Mouse (Mus musculus) MEL-GATA-1-ER (cell line): ENCODE results near the gene Gm20388.

Experiments used
- DNase-seq: peaks from one replicate; pipeline ENCODE4 v3.0.0-alpha.2; 2012; ENCODE audit warnings: low read depth; ENCODE audit errors: extremely low read depth

Gm20388 gene

DNA sequence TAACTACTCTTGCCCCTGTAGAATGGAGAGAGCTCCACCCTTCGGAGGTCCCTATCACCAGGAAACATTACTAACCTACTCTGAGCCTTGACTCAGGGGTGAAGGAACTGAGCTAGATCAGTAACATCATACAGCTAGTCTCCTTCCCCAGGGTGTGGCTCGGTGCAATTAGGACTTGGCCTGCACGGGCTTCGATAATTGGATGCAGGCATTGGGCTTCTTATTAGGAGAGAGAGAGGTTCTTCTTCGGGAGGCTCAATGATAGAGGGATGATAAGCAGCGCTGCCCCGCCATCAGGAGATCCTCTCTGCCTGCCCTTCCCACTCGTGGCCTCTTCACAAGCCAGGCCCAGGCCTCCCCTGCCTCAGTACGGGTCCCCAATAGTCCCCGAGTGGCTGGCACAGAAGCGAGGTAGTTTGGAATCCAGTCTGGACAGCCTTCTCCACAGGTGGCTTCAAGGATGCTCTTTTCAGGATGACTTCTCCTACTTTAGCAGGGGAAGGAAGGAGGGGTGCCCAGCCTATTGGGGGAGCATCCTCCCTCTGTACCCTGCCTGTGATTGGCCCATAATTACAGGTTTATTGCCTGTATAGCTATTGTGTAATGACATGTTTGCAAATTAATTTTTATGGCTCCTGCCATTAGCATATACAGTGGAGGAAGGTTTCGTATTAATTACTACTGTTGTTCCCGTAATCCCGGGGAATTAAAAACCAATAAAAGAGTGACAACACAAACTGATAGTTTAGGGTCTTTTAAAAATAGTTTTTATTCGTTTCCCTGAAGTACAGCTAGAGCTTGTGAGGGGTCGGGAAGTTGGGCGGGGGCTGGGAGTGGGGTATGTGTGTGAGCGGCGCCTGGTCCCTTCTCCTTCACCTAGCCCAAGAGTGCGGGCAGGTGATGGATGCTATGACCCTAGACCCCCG is 575.2 kb downstream of the Gm20388 start:
- DNase-seq = peak; percentile 95

DNA sequence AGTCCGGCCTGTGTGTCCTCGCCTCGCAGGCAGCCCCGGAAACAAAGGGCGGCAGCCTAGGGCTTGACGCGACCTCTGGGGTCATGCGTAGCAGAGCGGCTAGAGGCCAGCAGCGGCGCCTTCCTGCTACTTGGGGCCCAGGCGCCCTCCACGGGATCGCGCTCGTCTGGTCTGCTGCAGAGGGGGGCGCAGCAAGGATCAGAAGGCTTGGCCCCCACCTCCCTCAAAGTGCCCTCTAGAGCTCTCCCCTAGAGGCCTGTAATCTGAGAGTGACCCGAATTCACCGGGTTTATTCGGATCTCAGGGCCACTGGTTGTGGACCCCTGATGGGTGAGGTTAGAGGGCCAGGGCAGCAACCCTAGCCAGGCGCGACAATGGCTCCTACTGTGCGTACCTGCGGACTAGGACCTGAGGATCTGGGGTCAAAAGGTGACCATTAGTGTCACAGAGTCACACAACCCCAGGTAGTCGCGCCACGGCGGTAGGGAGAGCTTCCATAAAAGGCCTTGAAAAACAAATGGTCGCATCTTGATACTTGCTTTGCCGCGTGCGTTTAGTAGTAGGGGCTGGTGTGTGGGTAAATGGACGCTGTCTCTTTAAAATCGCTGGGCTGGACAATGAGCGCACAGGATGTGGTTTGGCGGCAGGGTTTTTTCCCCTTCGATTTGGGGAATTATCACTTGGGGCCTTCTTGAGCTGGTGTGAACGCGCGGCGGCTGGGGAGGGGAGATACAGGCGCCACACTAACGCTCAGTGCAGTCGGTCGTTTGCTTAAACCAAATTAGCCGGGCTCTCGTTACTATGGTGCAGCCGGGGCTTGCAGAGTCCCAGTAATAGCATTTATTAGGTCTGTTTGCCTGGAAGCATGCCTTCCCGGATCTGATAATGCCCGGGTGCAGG is 576.1 kb downstream of the Gm20388 start:
- DNase-seq = peak; percentile 94

- DNase-seq = no peak
Measured at GRCm38 (mm10) chr8:120487377-120487728, 576.7 kb downstream of the Gm20388 start.

DNA sequence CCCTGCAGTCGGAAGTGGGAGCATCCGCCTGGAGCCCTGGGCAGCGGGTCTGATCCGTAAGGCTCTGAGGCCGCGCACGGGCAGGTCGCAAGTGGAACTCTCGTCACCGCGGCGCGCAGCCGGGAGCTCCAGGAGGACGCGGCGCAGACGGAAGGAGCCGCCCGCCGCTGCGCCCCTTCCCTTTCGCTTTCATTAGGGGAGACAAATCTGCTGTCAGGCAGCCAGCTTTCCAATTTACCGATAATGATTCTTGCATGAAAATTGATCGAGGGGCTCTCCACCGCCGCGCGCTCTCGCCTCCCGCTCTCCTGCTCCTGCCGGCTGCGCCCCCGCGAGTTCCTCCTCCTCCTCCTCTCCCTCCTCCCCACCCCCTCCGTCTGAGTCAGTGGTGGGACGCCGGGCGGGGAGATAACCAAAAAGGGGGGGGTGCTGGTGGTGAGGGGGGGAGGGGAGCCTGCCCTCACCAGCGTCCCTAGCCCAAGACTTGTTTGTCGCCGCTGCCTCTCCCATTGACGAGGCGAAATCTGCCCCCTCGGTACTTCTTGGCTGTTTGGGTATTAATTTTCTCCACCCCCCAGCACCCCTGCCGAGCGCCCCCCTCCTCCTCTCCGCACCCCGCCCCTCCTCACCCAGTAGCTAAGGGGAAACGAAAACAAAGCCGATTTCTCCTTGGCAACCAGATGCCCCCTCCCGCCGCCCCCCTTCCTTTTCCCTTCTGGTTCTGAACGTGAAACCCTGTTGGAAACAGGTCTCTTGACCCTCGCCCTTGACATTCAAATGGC is 577.3 kb downstream of the Gm20388 start:
- peak; percentile 86 for DNase-seq

GRCm38 (mm10) chr8:120488636-120489131 is 578.0 kb downstream of the Gm20388 start:
- no peak for DNase-seq

GRCm38 (mm10) chr8:120489142-120489754 is 578.6 kb downstream of the Gm20388 start:
- no peak for DNase-seq

GRCm38 (mm10) chr8:120489771-120490281 is 579.2 kb downstream of the Gm20388 start:
- DNase-seq = no peak

GRCm38 (mm10) chr8:120490354-120491141 is 579.9 kb downstream of the Gm20388 start:
- DNase-seq = no peak

DNA sequence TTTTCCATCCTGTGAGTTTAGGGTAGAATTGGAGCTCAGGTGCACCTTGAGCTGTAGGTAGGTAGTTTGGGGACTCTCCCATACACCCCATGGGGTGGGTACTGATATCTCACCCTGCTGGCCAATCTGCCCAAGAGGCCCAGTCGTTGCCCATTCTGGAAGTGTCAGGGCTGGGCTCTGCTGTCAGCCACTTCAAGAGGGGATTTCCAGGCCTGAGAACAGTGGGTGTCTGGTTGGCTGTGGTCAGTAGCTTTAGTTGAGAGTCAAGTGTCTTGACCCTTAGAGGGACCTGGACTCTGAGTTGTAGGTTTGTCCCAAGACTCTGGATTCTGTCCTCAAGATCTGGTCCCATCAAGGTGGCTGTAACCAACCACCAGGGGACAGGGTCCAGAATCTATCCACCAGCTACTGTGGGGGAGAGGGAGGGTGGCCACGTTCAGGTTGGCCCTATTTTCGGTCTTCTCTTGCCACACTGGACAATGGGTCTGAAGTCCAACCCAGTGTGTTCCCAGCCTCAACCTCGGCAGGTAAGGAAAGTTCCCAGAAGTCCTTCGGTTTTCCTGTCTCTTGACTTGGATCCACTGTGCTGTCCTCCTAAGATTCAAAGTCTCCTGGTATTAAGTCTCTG is 580.6 kb downstream of the Gm20388 start:
- no peak for DNase-seq

- DNase-seq = no peak
Measured at GRCm38 (mm10) chr8:120492193-120492880, 581.7 kb downstream of the Gm20388 start.

- DNase-seq = no peak
Measured at GRCm38 (mm10) chr8:120492881-120493220, 582.2 kb downstream of the Gm20388 start.

- no peak for DNase-seq
Measured at GRCm38 (mm10) chr8:120493508-120494464, 583.1 kb downstream of the Gm20388 start.

DNA sequence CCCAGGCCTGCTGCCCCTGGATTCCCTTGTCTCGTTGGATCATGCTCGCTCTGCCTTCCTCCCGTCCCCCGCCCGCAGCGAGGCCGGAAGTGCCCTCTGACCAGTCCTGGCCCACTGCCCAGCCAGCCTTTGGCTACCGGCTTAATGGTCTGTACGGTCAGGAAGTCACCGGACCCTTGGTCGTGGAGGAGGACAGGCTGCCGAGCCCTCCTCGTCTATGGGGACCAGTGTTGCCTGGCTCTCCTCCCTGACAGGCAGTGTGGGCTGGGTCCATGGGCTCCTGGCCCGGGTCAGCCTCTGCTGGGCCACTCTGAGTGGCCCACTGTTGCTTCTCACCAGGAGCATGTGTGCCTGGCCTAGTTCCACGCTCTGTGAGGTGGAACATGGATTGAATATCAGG is 584.3 kb downstream of the Gm20388 start:
- DNase-seq = no peak

DNA sequence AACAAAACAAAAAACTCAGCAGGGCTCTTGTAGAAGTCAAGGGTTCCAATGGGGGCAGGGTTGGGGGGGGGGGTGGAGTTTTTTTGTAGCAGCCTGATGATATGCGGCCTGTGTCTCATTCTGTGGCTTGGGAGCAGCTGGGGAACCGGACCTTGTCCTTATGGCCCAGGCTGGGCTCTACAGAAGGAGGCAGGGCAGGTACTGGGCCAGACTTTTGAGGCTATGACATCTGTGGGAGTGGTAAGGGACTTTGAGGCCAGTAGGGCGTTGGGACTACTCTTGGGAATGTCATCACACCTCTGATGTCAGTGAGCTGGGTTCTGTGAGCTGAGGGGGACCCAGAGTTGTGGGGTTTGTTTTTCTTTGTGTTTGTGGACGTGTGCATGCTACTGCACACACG is 584.8 kb downstream of the Gm20388 start:
- DNase-seq = no peak

DNA sequence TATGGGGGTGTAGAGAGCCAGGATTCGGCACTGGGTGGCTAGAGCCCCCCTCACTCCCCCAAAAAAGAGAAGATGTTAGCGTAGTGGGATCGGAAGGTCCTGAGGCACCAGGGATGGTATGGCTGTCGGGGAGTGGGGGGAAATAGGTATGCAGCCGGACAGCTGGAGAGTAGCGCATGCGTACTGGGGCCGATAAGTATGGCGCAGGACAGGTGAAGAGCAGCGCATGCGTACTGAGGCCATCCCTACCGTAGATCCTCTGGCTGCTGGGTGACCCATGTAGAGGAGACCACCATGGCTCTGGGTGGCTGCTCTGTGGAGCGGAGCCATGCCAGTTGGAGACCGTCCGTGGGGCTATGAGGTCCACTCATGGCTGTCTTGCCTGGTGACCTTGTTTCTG is 585.8 kb downstream of the Gm20388 start:
- DNase-seq = no peak

GRCm38 (mm10) chr8:120497503-120497946 is 586.9 kb downstream of the Gm20388 start:
- DNase-seq = no peak

DNA sequence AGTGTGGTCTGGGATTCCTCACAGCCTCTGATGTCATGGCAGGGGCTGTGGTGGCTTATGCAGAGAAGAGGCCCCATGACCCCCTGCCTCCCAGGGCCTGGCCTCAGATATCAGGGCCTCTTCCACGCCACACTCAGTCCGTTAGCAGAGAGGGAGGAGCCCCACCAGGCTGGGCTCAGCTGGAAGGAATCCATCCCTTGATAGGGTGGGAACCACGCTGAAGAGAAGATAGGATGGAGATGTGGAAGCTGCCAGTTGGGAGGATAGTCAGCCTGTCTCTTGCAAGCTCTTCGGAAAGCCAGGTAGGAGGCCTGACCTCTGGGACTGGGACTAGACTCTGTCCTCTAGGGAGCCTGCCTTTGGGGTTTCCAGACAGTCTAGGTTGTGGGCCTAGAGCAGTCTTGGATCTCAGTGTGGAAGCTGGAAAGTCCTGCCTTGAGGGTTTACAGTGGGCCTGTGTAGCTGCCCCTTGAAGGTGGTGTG is 587.7 kb downstream of the Gm20388 start:
- no peak for DNase-seq
